Mouse (Mus musculus): ENCODE results near the gene Ccdc9. TPM values are rescaled to one million over a fixed set of nuclear protein-coding genes. Genes with fewer than 3 reads are reported as not detected.
"Not testable (repeated sequence)": the region's sequence is repeated elsewhere in the genome, so short reads cannot be mapped to it uniquely, and the experiment has no call there.

Gene Ccdc9
- polyA plus RNA-seq, 1 experiment from 2014 or later, result 12.6 TPM

GRCm38 (mm10) chr7:16307141-16307540 is 20.5 kb upstream of the Ccdc9 start:
- H3K4me3 ChIP-seq (replicated peaks); DNase-seq; H3K9ac ChIP-seq; H3K9me3 ChIP-seq (replicated peaks); H3K27ac ChIP-seq; ATAC-seq (ENCODE audit: low read depth); H3K4me2 ChIP-seq; H3K27me3 ChIP-seq; H3K36me3 ChIP-seq: not testable (repeated sequence)
- WGBS (ENCODE audit: insufficient replicate concordance), result 61% methylated on average over 6 of the region's 6 CpGs
- peaks cover 58% of the 10 kb centered on the region for H3K4me1 ChIP-seq (replicated peaks)

- Histone ChIP-seq H3K4me1 (replicated peaks) (peaks cover 41% of the 10 kb centered on the region), H3K27me3 (peaks cover 40% of the 10 kb centered on the region), H3K4me3 (replicated peaks) (peak overlapping the region; percentile 20), H3K27ac (no peak overlapping the region), H3K9me3 (replicated peaks) (no peaks in the 10 kb centered on the region), H3K4me2 (peak overlapping the region; percentile 53), H3K9ac (peak overlapping the region; percentile 31; the same call in 1 of the 2 replicates), H3K36me3 (no peaks in the 10 kb centered on the region)
- DNase-seq (no peak), ATAC-seq (ENCODE audit: low read depth) (no peak)
- 5% methylated on average over 51 of the region's 52 CpGs for WGBS (ENCODE audit: insufficient replicate concordance)
Measured at GRCm38 (mm10) chr7:16299419-16300035, 12.9 kb upstream of the Ccdc9 start.

GRCm38 (mm10) chr7:16298927-16299326 is 12.3 kb upstream of the Ccdc9 start:
- no peak for ATAC-seq (ENCODE audit: low read depth)
- peaks cover 47% of the 10 kb centered on the region for H3K4me1 ChIP-seq (replicated peaks)

GRCm38 (mm10) chr7:16297616-16298015 is 11.0 kb upstream of the Ccdc9 start:
- H3K4me2 ChIP-seq, result peak overlapping the region; percentile 82
- no peak for DNase-seq
- 61% methylated on average over 2 of the region's 2 CpGs for WGBS (ENCODE audit: insufficient replicate concordance)
- H3K4me1 ChIP-seq (replicated peaks), result peaks cover 50% of the 10 kb centered on the region
- ATAC-seq (ENCODE audit: low read depth), result no peak
- H3K36me3 ChIP-seq, result no peaks in the 10 kb centered on the region
- peak overlapping the region; percentile 74 for H3K9ac ChIP-seq
- H3K4me3 ChIP-seq (replicated peaks), result no peak overlapping the region
- peaks cover 40% of the 10 kb centered on the region for H3K27me3 ChIP-seq
- no peaks in the 10 kb centered on the region for H3K9me3 ChIP-seq (replicated peaks)
- H3K27ac ChIP-seq, result peak overlapping the region; percentile 99

More at GRCm38 (mm10) chr7:16298927-16299326, 12.3 kb upstream of the Ccdc9 start:
- no peak for DNase-seq
- Histone ChIP-seq H3K4me2 (no peak overlapping the region), H3K36me3 (no peaks in the 10 kb centered on the region), H3K9ac (no peak overlapping the region), H3K9me3 (replicated peaks) (no peaks in the 10 kb centered on the region), H3K4me3 (replicated peaks) (no peak overlapping the region), H3K27ac (no peak overlapping the region), H3K27me3 (peaks cover 40% of the 10 kb centered on the region)
- 81% methylated on average over 5 of the region's 5 CpGs for WGBS (ENCODE audit: insufficient replicate concordance)

GRCm38 (mm10) chr7:16296766-16297390 is 10.3 kb upstream of the Ccdc9 start:
- peaks cover 50% of the 10 kb centered on the region for H3K4me1 ChIP-seq (replicated peaks)
- WGBS (ENCODE audit: insufficient replicate concordance), result 2% methylated on average over 22 of the region's 22 CpGs
- peak; percentile 14 for ATAC-seq (ENCODE audit: low read depth)
- H3K4me2 ChIP-seq, result peak overlapping the region; percentile 82
- DNase-seq, result peak; percentile 86
- peaks cover 38% of the 10 kb centered on the region for H3K27me3 ChIP-seq
- no peaks in the 10 kb centered on the region for H3K9me3 ChIP-seq (replicated peaks)
- no peaks in the 10 kb centered on the region for H3K36me3 ChIP-seq
- H3K9ac ChIP-seq, result peak overlapping the region; percentile 74
- H3K27ac ChIP-seq, result peak overlapping the region; percentile 99
- peak overlapping the region; percentile 60 for H3K4me3 ChIP-seq (replicated peaks)

GRCm38 (mm10) chr7:16296146-16296545 is 9.6 kb upstream of the Ccdc9 start:
- DNase-seq, result peak; percentile 57
- Histone ChIP-seq H3K9me3 (replicated peaks) (no peaks in the 10 kb centered on the region), H3K4me1 (replicated peaks) (peaks cover 50% of the 10 kb centered on the region), H3K4me3 (replicated peaks) (peak overlapping the region; percentile 60), H3K27ac (peak overlapping the region; percentile 99), H3K27me3 (peaks cover 31% of the 10 kb centered on the region), H3K4me2 (peak overlapping the region; percentile 82), H3K9ac (peak overlapping the region; percentile 74), H3K36me3 (no peaks in the 10 kb centered on the region)
- peak; percentile 62 for ATAC-seq (ENCODE audit: low read depth)
- WGBS (ENCODE audit: insufficient replicate concordance), result 5% methylated on average over 2 of the region's 2 CpGs

- peak overlapping the region; percentile 60 for H3K4me3 ChIP-seq (replicated peaks)
- H3K4me1 ChIP-seq (replicated peaks), result peaks cover 50% of the 10 kb centered on the region
- H3K4me2 ChIP-seq, result peak overlapping the region; percentile 82
- peak overlapping the region; percentile 99 for H3K27ac ChIP-seq
- no peaks in the 10 kb centered on the region for H3K9me3 ChIP-seq (replicated peaks)
- peak; percentile 70 for DNase-seq
- WGBS (ENCODE audit: insufficient replicate concordance), result 2% methylated on average over 41 of the region's 41 CpGs
- H3K9ac ChIP-seq, result peak overlapping the region; percentile 74
- ATAC-seq (ENCODE audit: low read depth), result peak; percentile 77
- H3K27me3 ChIP-seq, result peaks cover 24% of the 10 kb centered on the region
- H3K36me3 ChIP-seq, result no peaks in the 10 kb centered on the region
Measured at GRCm38 (mm10) chr7:16295321-16295900, 8.8 kb upstream of the Ccdc9 start.

- Histone ChIP-seq H3K9me3 (replicated peaks) (no peaks in the 10 kb centered on the region), H3K27me3 (peaks cover 18% of the 10 kb centered on the region), H3K27ac (peak overlapping the region; percentile 99), H3K4me2 (peak overlapping the region; percentile 82), H3K4me3 (replicated peaks) (peak overlapping the region; percentile 60), H3K4me1 (replicated peaks) (peaks cover 46% of the 10 kb centered on the region), H3K36me3 (no peaks in the 10 kb centered on the region), H3K9ac (peak overlapping the region; percentile 74)
- ATAC-seq (ENCODE audit: low read depth), result peak; percentile 84
- DNase-seq, result peak; percentile 94
- under 1% methylated on average over 23 of the region's 23 CpGs for WGBS (ENCODE audit: insufficient replicate concordance)
Measured at GRCm38 (mm10) chr7:16294837-16295236, 8.2 kb upstream of the Ccdc9 start.

- 14% methylated on average over 4 of the region's 4 CpGs for WGBS (ENCODE audit: insufficient replicate concordance)
Measured at GRCm38 (mm10) chr7:16294346-16294745, 7.8 kb upstream of the Ccdc9 start.

GRCm38 (mm10) chr7:16287791-16288190 is 1.2 kb upstream of the Ccdc9 start:
- H3K27ac ChIP-seq, result no peak overlapping the region
- 41% methylated on average over 1 of the region's 1 CpGs for WGBS (ENCODE audit: insufficient replicate concordance)
- H3K27me3 ChIP-seq, result no peaks in the 10 kb centered on the region
- no peak for DNase-seq
- no peak overlapping the region for H3K9ac ChIP-seq
- H3K4me2 ChIP-seq, result no peak overlapping the region
- H3K9me3 ChIP-seq (replicated peaks), result no peaks in the 10 kb centered on the region
- no peak for ATAC-seq (ENCODE audit: low read depth)
- peaks cover 16% of the 10 kb centered on the region for H3K36me3 ChIP-seq
- H3K4me1 ChIP-seq (replicated peaks), result peaks cover 32% of the 10 kb centered on the region
- H3K4me3 ChIP-seq (replicated peaks), result no peak overlapping the region

More at GRCm38 (mm10) chr7:16294346-16294745, 7.8 kb upstream of the Ccdc9 start:
- H3K36me3 ChIP-seq, result no peaks in the 10 kb centered on the region
- H3K4me3 ChIP-seq (replicated peaks), result peak overlapping the region; percentile 60
- H3K9me3 ChIP-seq (replicated peaks), result no peaks in the 10 kb centered on the region
- no peak for ATAC-seq (ENCODE audit: low read depth)
- peak; percentile 46 for DNase-seq
- peaks cover 13% of the 10 kb centered on the region for H3K27me3 ChIP-seq
- peaks cover 41% of the 10 kb centered on the region for H3K4me1 ChIP-seq (replicated peaks)
- peak overlapping the region; percentile 99 for H3K27ac ChIP-seq
- peak overlapping the region; percentile 74 for H3K9ac ChIP-seq
- peak overlapping the region; percentile 82 for H3K4me2 ChIP-seq

- Histone ChIP-seq H3K9ac (peak overlapping the region; percentile 79; the same call in 1 of the 2 replicates), H3K9me3 (replicated peaks) (no peaks in the 10 kb centered on the region), H3K4me3 (replicated peaks) (peak overlapping the region; percentile 72), H3K27ac (peak overlapping the region; percentile 92; the same call in 1 of the 2 replicates), H3K4me2 (peak overlapping the region; percentile 80), H3K27me3 (no peaks in the 10 kb centered on the region), H3K36me3 (peaks cover 24% of the 10 kb centered on the region), H3K4me1 (replicated peaks) (peaks cover 32% of the 10 kb centered on the region)
- ATAC-seq (ENCODE audit: low read depth) (no peak), DNase-seq (no peak)
- WGBS (ENCODE audit: insufficient replicate concordance), result 71% methylated on average over 2 of the region's 2 CpGs
Measured at GRCm38 (mm10) chr7:16287016-16287415, 421 bp upstream of the Ccdc9 start.

Data from liver, embryonic 13.5 days (tissue).